Mouse (Mus musculus): Measurements from ENCODE around the gene Pdcd11. TPM values are rescaled to one million over a fixed set of nuclear protein-coding genes. Genes with fewer than 3 reads are reported as not detected.
"Not testable (repeated sequence)": the region's sequence is repeated elsewhere in the genome, so short reads cannot be mapped to it uniquely, and the experiment has no call there.

The Pdcd11 gene
- total RNA-seq, 2 experiments from 2014 or later: 14.2 to 16.3 TPM

GRCm38 (mm10) chr19:47122802-47123201, 32.2 kb downstream of the Pdcd11 start:
- DNase-seq (ENCODE audit: low spot score in 2 of 2): no peak

GRCm38 (mm10) chr19:47128164-47128563, 37.6 kb downstream of the Pdcd11 start:
- DNase-seq (ENCODE audit: low spot score in 2 of 2): no peak

- DNase-seq (ENCODE audit: low spot score in 2 of 2): no peak
These were observed 38.3 kb downstream of the Pdcd11 start for GRCm38 (mm10) chr19:47128835-47129234.

- no peak for DNase-seq (ENCODE audit: low spot score in 2 of 2)
These were observed 40.1 kb downstream of the Pdcd11 start for GRCm38 (mm10) chr19:47130551-47131125.

- no peak for DNase-seq (ENCODE audit: low spot score in 2 of 2)
These were observed 42.6 kb downstream of the Pdcd11 start for GRCm38 (mm10) chr19:47133161-47133560.

- no peak for DNase-seq (ENCODE audit: low spot score in 2 of 2)
These were observed 45.0 kb downstream of the Pdcd11 start for GRCm38 (mm10) chr19:47135568-47135967.

- no peak for DNase-seq (ENCODE audit: low spot score in 2 of 2)
These were observed 45.6 kb downstream of the Pdcd11 start for GRCm38 (mm10) chr19:47136170-47136569.

- peak in 1 of 2 experiments; percentile 56 for DNase-seq (ENCODE audit: low spot score in 2 of 2)
These were observed 46.5 kb downstream of the Pdcd11 start for GRCm38 (mm10) chr19:47137051-47137581.

- DNase-seq (ENCODE audit: low spot score in 2 of 2): peak; percentile 41 to 72
These were observed 47.3 kb downstream of the Pdcd11 start, which contains the start of gene Calhm2 for GRCm38 (mm10) chr19:47137771-47138421. Gene Calhm2 (minus strand): TSS chr19:47138294.

- DNase-seq (ENCODE audit: low spot score in 2 of 2): not testable (repeated sequence)
These were observed 49.0 kb downstream of the Pdcd11 start for GRCm38 (mm10) chr19:47139611-47140010.

- no peak for DNase-seq (ENCODE audit: low spot score in 2 of 2)
These were observed 51.9 kb downstream of the Pdcd11 start for GRCm38 (mm10) chr19:47142438-47142837.

DNA sequence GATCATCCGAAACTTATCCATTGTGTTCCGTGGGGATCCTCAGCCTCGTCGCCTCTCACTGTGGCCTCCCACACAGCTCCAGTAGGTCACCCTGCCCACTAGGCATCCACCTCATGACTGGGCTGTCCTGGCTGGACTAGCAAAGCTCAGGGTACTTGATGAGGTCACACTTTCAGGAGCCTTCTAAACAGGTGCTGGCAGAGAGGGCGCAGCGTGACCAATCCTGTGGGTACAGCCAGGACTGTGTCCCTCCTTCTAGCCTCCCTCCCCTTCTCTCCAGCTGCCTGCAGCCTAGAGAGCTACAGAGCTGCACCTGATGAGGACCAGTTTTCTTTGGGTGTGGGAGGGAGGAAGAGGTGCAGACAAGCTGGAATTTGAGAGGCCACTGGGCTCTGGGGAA, 53.6 kb downstream of the Pdcd11 start, which contains the start of gene Calhm1:
TSS of gene Calhm1 (minus strand) at position 101 of the 400 bp plus-strand sequence.
- DNase-seq (ENCODE audit: low spot score in 2 of 2): no peak

- no peak for DNase-seq (ENCODE audit: low spot score in 2 of 2)
These were observed 57.8 kb downstream of the Pdcd11 start for GRCm38 (mm10) chr19:47148267-47148847.

- no peak for DNase-seq (ENCODE audit: low spot score in 2 of 2)
These were observed 59.3 kb downstream of the Pdcd11 start for GRCm38 (mm10) chr19:47149854-47150253.

DNA sequence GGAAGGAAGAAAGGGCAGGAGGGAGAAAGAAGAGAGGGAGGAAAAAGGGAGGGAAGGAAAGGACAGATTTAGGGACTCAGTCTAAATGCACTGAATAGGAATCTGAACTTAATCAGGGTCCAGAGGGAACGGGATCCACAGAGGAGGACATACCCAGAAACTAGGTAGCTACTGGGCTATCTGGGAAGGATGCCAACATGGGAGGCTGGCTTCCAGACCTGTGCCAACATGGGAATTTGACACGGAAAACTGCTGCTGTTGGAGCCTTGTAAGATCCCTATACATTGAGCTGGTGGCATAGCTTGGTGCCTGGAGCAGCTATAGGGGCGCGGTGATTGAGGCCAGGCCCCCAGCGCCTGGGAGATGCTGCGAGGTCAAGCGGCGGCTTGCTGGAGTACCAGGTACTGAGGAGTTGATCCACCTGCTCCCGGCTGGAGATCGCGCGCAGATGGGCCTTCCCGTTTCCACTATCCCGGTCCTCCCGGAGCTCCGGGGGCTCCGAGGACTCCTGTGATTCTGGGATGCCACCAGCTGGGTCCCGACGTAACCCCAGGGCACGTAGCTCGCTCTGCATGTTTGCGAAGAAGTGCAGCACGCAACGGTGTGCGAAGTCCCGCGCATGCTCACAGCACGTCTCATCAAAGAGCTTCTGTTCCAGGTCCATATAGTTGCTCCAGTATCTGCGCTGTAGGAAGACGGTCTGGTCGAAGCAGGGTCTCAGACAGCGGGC, 60.9 kb downstream of the Pdcd11 start:
- DNase-seq (ENCODE audit: low spot score in 2 of 2): no peak

- DNase-seq (ENCODE audit: low spot score in 2 of 2): no peak
These were observed 61.4 kb downstream of the Pdcd11 start for GRCm38 (mm10) chr19:47152062-47152369.

GRCm38 (mm10) chr19:47153767-47154166, 63.2 kb downstream of the Pdcd11 start:
- no peak for DNase-seq (ENCODE audit: low spot score in 2 of 2)

DNA sequence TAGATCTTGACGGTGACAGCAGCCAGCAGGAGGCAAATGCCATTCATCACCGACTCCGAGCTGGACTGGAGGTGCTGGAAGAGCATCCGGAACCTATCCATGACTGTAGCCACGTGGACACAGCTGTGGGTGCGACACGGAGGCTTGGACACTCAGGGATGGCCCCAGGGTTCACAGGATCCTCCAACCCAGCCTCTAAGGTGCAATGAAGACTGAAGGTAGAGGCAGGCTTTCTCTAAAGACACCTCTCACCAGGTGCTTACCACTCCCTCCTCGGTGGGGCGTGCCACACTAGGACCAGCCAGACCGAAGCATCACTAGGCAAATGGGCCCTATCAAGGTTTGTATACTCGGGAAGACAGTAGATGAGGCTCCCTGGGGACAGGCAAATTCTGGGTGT, 67.1 kb downstream of the Pdcd11 start, which contains the start of gene Calhm3:
TSS of gene Calhm3 (minus strand) at position 101 of the 400 bp plus-strand sequence.
- DNase-seq (ENCODE audit: low spot score in 2 of 2): no peak

DNA sequence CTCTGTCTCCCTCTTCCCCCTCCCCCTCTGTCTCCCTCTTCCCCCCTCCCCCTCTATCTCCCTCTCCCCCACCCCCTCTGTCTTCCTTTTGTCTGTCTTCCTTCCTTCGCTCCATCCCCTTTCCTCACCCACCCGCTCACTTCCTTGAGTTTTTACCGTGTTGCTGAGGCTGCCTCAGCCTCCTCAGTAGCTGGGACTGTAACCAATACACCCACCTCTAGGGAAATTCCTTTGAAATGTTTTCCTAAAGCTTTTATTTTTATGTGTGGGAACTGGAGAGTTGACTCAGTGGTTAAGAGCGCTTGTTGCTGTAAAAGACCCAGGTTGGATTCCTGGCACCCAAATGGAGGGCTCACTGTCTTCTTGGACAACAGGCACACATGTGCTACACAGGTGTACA, 71.1 kb downstream of the Pdcd11 start:
- DNase-seq (ENCODE audit: low spot score in 2 of 2): no peak

- DNase-seq (ENCODE audit: low spot score in 2 of 2): no peak
These were observed 72.7 kb downstream of the Pdcd11 start for GRCm38 (mm10) chr19:47163176-47163744.

GRCm38 (mm10) chr19:47166758-47167157, 76.2 kb downstream of the Pdcd11 start:
- no peak for DNase-seq (ENCODE audit: low spot score in 2 of 2)
